Mouse (Mus musculus): ENCODE measurements around the gene Cox15. TPM values are rescaled to one million over a fixed set of nuclear protein-coding genes. Genes with fewer than 3 reads are reported as not detected.

Gene Cox15
- polyA plus RNA-seq, 1 experiment from 2014 or later = 10.5 TPM

- DNase-seq (ENCODE audit: low spot score) (no peak), ATAC-seq (ENCODE audit: insufficient read depth, low FRiP score, low TSS enrichment) (no peak)
- Histone ChIP-seq H3K4me3 (ENCODE audit: low read depth, low read length) (no peak overlapping the region), H3K4me1 (ENCODE audit: control insufficient read depth, insufficient read depth, low read length) (peaks cover under 1% of the 10 kb centered on the region; the same call in 1 of the 2 replicates), H3K27me3 (ENCODE audit: control insufficient read depth, insufficient read depth, low read length) (no peaks in the 10 kb centered on the region), H3K36me3 (ENCODE audit: control insufficient read depth, insufficient read depth, low read length) (peaks cover 4% of the 10 kb centered on the region), H3K27ac (ENCODE audit: low read depth, low read length) (no peak overlapping the region), H3K4me2 (ENCODE audit: low read depth) (no peak overlapping the region), H3K9ac (ENCODE audit: low read length) (no peak overlapping the region), H3K9me3 (ENCODE audit: control insufficient read depth, low read length) (no peaks in the 10 kb centered on the region)
- 44% methylated on average over 10 of the region's 10 CpGs for WGBS
Observed at GRCm38 (mm10) chr19:43695514-43695964, 57.3 kb downstream of the Cox15 start.

- Histone ChIP-seq H3K4me3 (ENCODE audit: low read depth, low read length) (no peak overlapping the region), H3K9ac (ENCODE audit: low read length) (no peak overlapping the region), H3K4me2 (ENCODE audit: low read depth) (no peak overlapping the region), H3K27me3 (ENCODE audit: control insufficient read depth, insufficient read depth, low read length) (no peaks in the 10 kb centered on the region), H3K4me1 (ENCODE audit: control insufficient read depth, insufficient read depth, low read length) (peaks cover 5% of the 10 kb centered on the region; the same call in 1 of the 2 replicates), H3K36me3 (ENCODE audit: control insufficient read depth, insufficient read depth, low read length) (no peaks in the 10 kb centered on the region), H3K9me3 (ENCODE audit: control insufficient read depth, low read length) (no peaks in the 10 kb centered on the region), H3K27ac (ENCODE audit: low read depth, low read length) (no peak overlapping the region)
- ATAC-seq (ENCODE audit: insufficient read depth, low FRiP score, low TSS enrichment) (no peak), DNase-seq (ENCODE audit: low spot score) (no peak)
- WGBS = 74% methylated on average over 14 of the region's 14 CpGs
Observed at GRCm38 (mm10) chr19:43692815-43693214, 60.0 kb downstream of the Cox15 start.

- Histone ChIP-seq H3K9ac (ENCODE audit: low read length) (peak within 1 kb of the TSS; percentile 80), H3K27ac (ENCODE audit: low read depth, low read length) (peak within 1 kb of the TSS; percentile 70; the same call in 1 of the 2 replicates), H3K4me3 (ENCODE audit: low read depth, low read length) (peak within 1 kb of the TSS; percentile 86), H3K27me3 (ENCODE audit: control insufficient read depth, insufficient read depth, low read length) (no peaks in the 10 kb centered on the region), H3K9me3 (ENCODE audit: control insufficient read depth, low read length) (no peaks in the 10 kb centered on the region), H3K36me3 (ENCODE audit: control insufficient read depth, insufficient read depth, low read length) (no peaks in the 10 kb centered on the region), H3K4me2 (ENCODE audit: low read depth) (peak within 1 kb of the TSS; percentile 77), H3K4me1 (ENCODE audit: control insufficient read depth, insufficient read depth, low read length) (peaks cover 5% of the 10 kb centered on the region; the same call in 1 of the 2 replicates)
- WGBS = under 1% methylated on average over 60 of the region's 60 CpGs
- DNase-seq (ENCODE audit: low spot score) = peak; percentile 96
- peak; percentile 98 for ATAC-seq (ENCODE audit: insufficient read depth, low FRiP score, low TSS enrichment)
Observed at GRCm38 (mm10) chr19:43689419-43690246, 63.2 kb downstream of the Cox15 start, which contains the start of gene Entpd7. Entpd7 (plus strand) TSS chr19:43689672.

Other genes with a start within 250 kb of the Cox15 start
- 49.5 and 57.7 TPM in 2 replicates for gene Got1, start 228.4 kb downstream of the Cox15 start, polyA plus RNA-seq (2014; fragmentation: Nextera tagmentation; extraction: Ambion mirVana)
- 0.11 and 0.41 TPM in 2 replicates for gene Nkx2-3, start 140.7 kb downstream of the Cox15 start, polyA plus RNA-seq (2014; fragmentation: Nextera tagmentation; extraction: Ambion mirVana)
- gene Slc25a28, start 78.1 kb downstream of the Cox15 start, polyA plus RNA-seq (2014; fragmentation: Nextera tagmentation; extraction: Ambion mirVana) = 10.1 and 11.0 TPM in 2 replicates
- 13.5 and 14.3 TPM in 2 replicates for gene Entpd7, start 63.3 kb downstream of the Cox15 start, polyA plus RNA-seq (2014; fragmentation: Nextera tagmentation; extraction: Ambion mirVana)
- gene Cutc, start within 50 bp of the Cox15 start, polyA plus RNA-seq (2014; fragmentation: Nextera tagmentation; extraction: Ambion mirVana) = 11.3 and 12.0 TPM in 2 replicates
- gene Abcc2, start 29.2 kb upstream of the Cox15 start, polyA plus RNA-seq (2014; fragmentation: Nextera tagmentation; extraction: Ambion mirVana) = 0.16 TPM in 1 of 2 replicates, not detected in the other
- gene Dnmbp, start 187.2 kb upstream of the Cox15 start, polyA plus RNA-seq (2014; fragmentation: Nextera tagmentation; extraction: Ambion mirVana) = 15.7 and 15.8 TPM in 2 replicates
- 0.12 and 0.38 TPM in 2 replicates for gene Cpn1, start 233.6 kb upstream of the Cox15 start, polyA plus RNA-seq (2014; fragmentation: Nextera tagmentation; extraction: Ambion mirVana)